Comparison of ENCODE assay signal across 24 mouse cellular contexts in genomic region chr9:13919739-13920410, GRCm38 (mm10).
A peak's percentile ranks its signal among the peaks of the same experiment; 100 is the strongest.
DNase-seq lines count a peak whose midpoint lies in the region; ATAC-seq lines count a peak whose summit lies in the region.
"Had no signal": no experiment of that assay in that cellular context is flagged by ENCODE, and none has a peak within 500 bp of the region (broad histone marks: within the 10 kb centered on the region; RNA-seq: fewer than 3 reads in every experiment).

No protein-coding gene starts in this region.

- no peak overlapping the region for H3K27ac ChIP-seq in hindbrain, embryonic 14.5 days
- H3K27ac ChIP-seq in hindbrain, embryonic 13.5 days = no peak overlapping the region
- H3K27ac ChIP-seq in embryonic facial prominence, embryonic 12.5 days = peak overlapping the region; percentile 79
- H3K27ac ChIP-seq: gastrocnemius, adult 2 months; kidney, postnatal 0 days; left cerebral cortex, adult 2 months; limb, embryonic 15.5 days; liver, embryonic 14.5 days; lung, embryonic 15.5 days; midbrain, embryonic 12.5 days had no signal

- H3K9me3 ChIP-seq in hindbrain, embryonic 14.5 days (ENCODE audit: control insufficient read depth, low read length) = peaks cover 5% of the 10 kb centered on the region
- H3K9me3 ChIP-seq in hindbrain, embryonic 13.5 days = 0 out of 2 replicates have a peak, but pooled peaks cover 5% of the 10 kb centered on the region
- no peaks in the 10 kb centered on the region for H3K9me3 ChIP-seq in embryonic facial prominence, embryonic 12.5 days
- H3K9me3 ChIP-seq: limb, embryonic 15.5 days; lung, embryonic 15.5 days; midbrain, embryonic 12.5 days had no signal

- peaks cover 14% of the 10 kb centered on the region for H3K4me1 ChIP-seq in hindbrain, embryonic 14.5 days (replicated peaks; ENCODE audit: control insufficient read depth, insufficient read depth, low read length)
- H3K4me1 ChIP-seq in hindbrain, embryonic 13.5 days (replicated peaks) = peaks cover 16% of the 10 kb centered on the region
- peaks cover 14% of the 10 kb centered on the region; the same call in 1 of the 2 replicates for H3K4me1 ChIP-seq in embryonic facial prominence, embryonic 12.5 days
- H3K4me1 ChIP-seq: limb, embryonic 15.5 days had no signal

- no peak overlapping the region for H3K9ac ChIP-seq in hindbrain, embryonic 14.5 days
- no peak overlapping the region for H3K9ac ChIP-seq in hindbrain, embryonic 13.5 days
- H3K9ac ChIP-seq in embryonic facial prominence, embryonic 12.5 days = no peak overlapping the region
- H3K9ac ChIP-seq: limb, embryonic 15.5 days; liver, embryonic 14.5 days; lung, embryonic 15.5 days; midbrain, embryonic 12.5 days had no signal

- no peaks in the 10 kb centered on the region for H3K36me3 ChIP-seq in hindbrain, embryonic 14.5 days (replicated peaks; ENCODE audit: control insufficient read depth, insufficient read depth)
- H3K36me3 ChIP-seq in hindbrain, embryonic 13.5 days = no peaks in the 10 kb centered on the region
- no peaks in the 10 kb centered on the region for H3K36me3 ChIP-seq in embryonic facial prominence, embryonic 12.5 days
- H3K36me3 ChIP-seq: limb, embryonic 15.5 days; lung, embryonic 15.5 days; midbrain, embryonic 12.5 days had no signal

- peak; percentile 36; the same call in 1 of the 2 replicates for ATAC-seq in hindbrain, embryonic 14.5 days (ENCODE audit: low FRiP score)
- no peak for ATAC-seq in hindbrain, embryonic 13.5 days (ENCODE audit: low FRiP score)
- no peak for ATAC-seq in embryonic facial prominence, embryonic 12.5 days (ENCODE audit: insufficient number of reproducible peaks, insufficient read depth, low FRiP score, low TSS enrichment)

- WGBS in hindbrain, embryonic 14.5 days = 81% methylated on average over 9 of the region's 9 CpGs
- 80% methylated on average over 9 of the region's 9 CpGs for WGBS in hindbrain, embryonic 13.5 days
- WGBS in embryonic facial prominence, embryonic 12.5 days = 60% methylated on average over 9 of the region's 9 CpGs

- no peak overlapping the region for H3K4me3 ChIP-seq in hindbrain, embryonic 14.5 days (replicated peaks; ENCODE audit: low read length)
- H3K4me3 ChIP-seq in hindbrain, embryonic 13.5 days = no peak overlapping the region
- no peak overlapping the region for H3K4me3 ChIP-seq in embryonic facial prominence, embryonic 12.5 days
- H3K4me3 ChIP-seq: erythroblast, embryonic 14.5 days; gastrocnemius, adult 2 months; left cerebral cortex, adult 2 months; limb, embryonic 15.5 days; lung, embryonic 15.5 days; midbrain, embryonic 12.5 days had no signal

- no peaks in the 10 kb centered on the region for H3K27me3 ChIP-seq in hindbrain, embryonic 14.5 days (ENCODE audit: control insufficient read depth, insufficient read depth, low read length)
- no peaks in the 10 kb centered on the region for H3K27me3 ChIP-seq in hindbrain, embryonic 13.5 days
- no peaks in the 10 kb centered on the region for H3K27me3 ChIP-seq in embryonic facial prominence, embryonic 12.5 days
- H3K27me3 ChIP-seq: limb, embryonic 15.5 days; lung, embryonic 15.5 days; midbrain, embryonic 12.5 days had no signal

- no peak for DNase-seq in hindbrain, embryonic 14.5 days (ENCODE audit: low spot score)
- DNase-seq in 3T3-L1 (ENCODE audit: low read depth, low spot score) = peak; percentile 95
- peak; percentile 14 for DNase-seq in embryo, embryonic 10 days (ENCODE audit: low spot score)
- DNase-seq in kidney, postnatal 14 days = no peak
- DNase-seq in right cerebral cortex, postnatal 36 days (ENCODE audit: low spot score in 2 of 2) = no peak
- DNase-seq: adrenal gland, postnatal 25 days; B cell, adult 2 months; cerebellum, adult 9-11 months; gastrocnemius, adult 2 months; heart, postnatal 10 days; kidney, adult 2 months; left cerebral cortex, postnatal 4 days; right cerebral cortex, postnatal 14 days; spleen, adult 18-20 months had no signal

- H3K4me2 ChIP-seq in hindbrain, embryonic 14.5 days (replicated peaks) = no peak overlapping the region
- H3K4me2 ChIP-seq in hindbrain, embryonic 13.5 days = no peak overlapping the region
- H3K4me2 ChIP-seq in embryonic facial prominence, embryonic 12.5 days (replicated peaks) = no peak overlapping the region
- H3K4me2 ChIP-seq: heart, embryonic 11.5 days; limb, embryonic 15.5 days; lung, embryonic 15.5 days; midbrain, embryonic 12.5 days had no signal

Comparison
In these comparisons a context has a peak if more than half of its experiments do, and no peak if none do; other contexts are left out.
1. DNase-seq: peak in 3T3-L1 (single experiment) and embryo, embryonic 10 days (single experiment); none in hindbrain, embryonic 14.5 days (single experiment), kidney, postnatal 14 days (single experiment) and right cerebral cortex, postnatal 36 days (0 of 2).